Mouse (Mus musculus): Measurements from ENCODE around the gene Gm11213. TPM values are rescaled to one million over a fixed set of nuclear protein-coding genes. Genes with fewer than 3 reads are reported as not detected.

Gene Gm11213
- polyA plus RNA-seq, 1 experiment from 2014 or later = not detected

- Histone ChIP-seq H3K27me3 (ENCODE audit: low read depth, poor library complexity, severe bottlenecking) (no peaks in the 10 kb centered on the region), H3K36me3 (no peaks in the 10 kb centered on the region), H3K4me1 (no peaks in the 10 kb centered on the region), H3K9me3 (replicated peaks) (no peaks in the 10 kb centered on the region; the same call in 1 of the 2 replicates), H3K27ac (replicated peaks) (no peak overlapping the region), H3K4me3 (no peak overlapping the region)
- DNase-seq (ENCODE audit: low spot score) = no peak
Observed at GRCm38 (mm10) chr4:63601263-63601662, 3.8 kb downstream of the Gm11213 start.

GRCm38 (mm10) chr4:63600786-63601185 lies 4.3 kb downstream of the Gm11213 start:
- Histone ChIP-seq H3K27ac (replicated peaks) (no peak overlapping the region), H3K4me3 (no peak overlapping the region), H3K4me1 (no peaks in the 10 kb centered on the region), H3K36me3 (no peaks in the 10 kb centered on the region), H3K27me3 (ENCODE audit: low read depth, poor library complexity, severe bottlenecking) (no peaks in the 10 kb centered on the region), H3K9me3 (replicated peaks) (no peaks in the 10 kb centered on the region; the same call in 1 of the 2 replicates)
- no peak for DNase-seq (ENCODE audit: low spot score)
- WGBS = 88% methylated on average over 6 of the region's 6 CpGs

GRCm38 (mm10) chr4:63596010-63596409 lies 9.1 kb downstream of the Gm11213 start:
- H3K4me3 ChIP-seq = no peak overlapping the region

GRCm38 (mm10) chr4:63595259-63595658 lies 9.8 kb downstream of the Gm11213 start:
- Histone ChIP-seq H3K36me3 (no peaks in the 10 kb centered on the region), H3K27me3 (ENCODE audit: low read depth, poor library complexity, severe bottlenecking) (no peaks in the 10 kb centered on the region), H3K9me3 (replicated peaks) (no peaks in the 10 kb centered on the region), H3K4me3 (no peak overlapping the region), H3K27ac (replicated peaks) (peak overlapping the region; percentile 24; the same call in 1 of the 2 replicates), H3K4me1 (peaks cover 13% of the 10 kb centered on the region)
- WGBS = 88% methylated on average over 10 of the region's 10 CpGs
- DNase-seq (ENCODE audit: low spot score) = no peak

More at GRCm38 (mm10) chr4:63596010-63596409, 9.1 kb downstream of the Gm11213 start:
- Histone ChIP-seq H3K36me3 (no peaks in the 10 kb centered on the region), H3K4me1 (peaks cover 13% of the 10 kb centered on the region), H3K27me3 (ENCODE audit: low read depth, poor library complexity, severe bottlenecking) (no peaks in the 10 kb centered on the region), H3K9me3 (replicated peaks) (no peaks in the 10 kb centered on the region), H3K27ac (replicated peaks) (no peak overlapping the region)
- WGBS = 92% methylated on average over 4 of the region's 4 CpGs
- DNase-seq (ENCODE audit: low spot score) = no peak

- Histone ChIP-seq H3K27me3 (ENCODE audit: low read depth, poor library complexity, severe bottlenecking) (no peaks in the 10 kb centered on the region), H3K9me3 (replicated peaks) (no peaks in the 10 kb centered on the region), H3K27ac (replicated peaks) (no peak overlapping the region), H3K4me1 (peaks cover 13% of the 10 kb centered on the region), H3K4me3 (no peak overlapping the region), H3K36me3 (no peaks in the 10 kb centered on the region)
- DNase-seq (ENCODE audit: low spot score) = no peak
- 78% methylated on average over 5 of the region's 5 CpGs for WGBS
Observed at GRCm38 (mm10) chr4:63594459-63595110, 10.5 kb downstream of the Gm11213 start.

- 90% methylated on average over 4 of the region's 4 CpGs for WGBS
- H3K4me1 ChIP-seq = peaks cover 13% of the 10 kb centered on the region
- H3K27ac ChIP-seq (replicated peaks) = no peak overlapping the region
- DNase-seq (ENCODE audit: low spot score) = no peak
- no peak overlapping the region for H3K4me3 ChIP-seq
- no peaks in the 10 kb centered on the region for H3K27me3 ChIP-seq (ENCODE audit: low read depth, poor library complexity, severe bottlenecking)
- H3K36me3 ChIP-seq = no peaks in the 10 kb centered on the region
- no peaks in the 10 kb centered on the region for H3K9me3 ChIP-seq (replicated peaks)
Observed at GRCm38 (mm10) chr4:63590538-63590937, 14.5 kb downstream of the Gm11213 start.

- H3K36me3 ChIP-seq = no peaks in the 10 kb centered on the region
- WGBS = 91% methylated on average over 7 of the region's 7 CpGs
- DNase-seq (ENCODE audit: low spot score) = no peak
- no peaks in the 10 kb centered on the region for H3K27me3 ChIP-seq (ENCODE audit: low read depth, poor library complexity, severe bottlenecking)
- no peak overlapping the region for H3K4me3 ChIP-seq
- H3K27ac ChIP-seq (replicated peaks) = no peak overlapping the region
- H3K4me1 ChIP-seq = peaks cover 9% of the 10 kb centered on the region
- H3K9me3 ChIP-seq (replicated peaks) = no peaks in the 10 kb centered on the region
Observed at GRCm38 (mm10) chr4:63589987-63590386, 15.1 kb downstream of the Gm11213 start.

GRCm38 (mm10) chr4:63586240-63586639 lies 18.8 kb downstream of the Gm11213 start:
- 75% methylated on average over 2 of the region's 2 CpGs for WGBS
- H3K36me3 ChIP-seq = peaks cover 11% of the 10 kb centered on the region

GRCm38 (mm10) chr4:63585216-63585615 lies 19.8 kb downstream of the Gm11213 start:
- Histone ChIP-seq H3K9me3 (replicated peaks) (no peaks in the 10 kb centered on the region), H3K27ac (replicated peaks) (no peak overlapping the region), H3K36me3 (peaks cover 11% of the 10 kb centered on the region), H3K4me3 (no peak overlapping the region), H3K4me1 (peaks cover 5% of the 10 kb centered on the region), H3K27me3 (ENCODE audit: low read depth, poor library complexity, severe bottlenecking) (no peaks in the 10 kb centered on the region)
- WGBS = 84% methylated on average over 10 of the region's 10 CpGs
- DNase-seq (ENCODE audit: low spot score) = no peak

More at GRCm38 (mm10) chr4:63586240-63586639, 18.8 kb downstream of the Gm11213 start:
- Histone ChIP-seq H3K9me3 (replicated peaks) (no peaks in the 10 kb centered on the region), H3K27ac (replicated peaks) (no peak overlapping the region), H3K27me3 (ENCODE audit: low read depth, poor library complexity, severe bottlenecking) (no peaks in the 10 kb centered on the region), H3K4me3 (no peak overlapping the region), H3K4me1 (peaks cover 2% of the 10 kb centered on the region; the same call in 1 of the 2 replicates)
- DNase-seq (ENCODE audit: low spot score) = no peak

- Histone ChIP-seq H3K36me3 (peaks cover 20% of the 10 kb centered on the region), H3K4me1 (peaks cover 17% of the 10 kb centered on the region), H3K4me3 (no peak overlapping the region), H3K9me3 (replicated peaks) (peaks cover 6% of the 10 kb centered on the region), H3K27ac (replicated peaks) (peak overlapping the region; percentile 38; the same call in 1 of the 2 replicates), H3K27me3 (ENCODE audit: low read depth, poor library complexity, severe bottlenecking) (no peaks in the 10 kb centered on the region)
- 64% methylated on average over 5 of the region's 5 CpGs for WGBS
- peak; percentile 36 for DNase-seq (ENCODE audit: low spot score)
Observed at GRCm38 (mm10) chr4:63582580-63582979, 22.5 kb downstream of the Gm11213 start.

GRCm38 (mm10) chr4:63580078-63580477 lies 25.0 kb downstream of the Gm11213 start:
- Histone ChIP-seq H3K9me3 (replicated peaks) (peaks cover 12% of the 10 kb centered on the region), H3K27ac (replicated peaks) (peak overlapping the region; percentile 84), H3K27me3 (ENCODE audit: low read depth, poor library complexity, severe bottlenecking) (no peaks in the 10 kb centered on the region), H3K36me3 (peaks cover 26% of the 10 kb centered on the region), H3K4me3 (no peak overlapping the region), H3K4me1 (peaks cover 17% of the 10 kb centered on the region)
- 18% methylated on average over 6 of the region's 6 CpGs for WGBS
- DNase-seq (ENCODE audit: low spot score) = peak; percentile 82

- no peak for DNase-seq (ENCODE audit: low spot score)
- Histone ChIP-seq H3K4me1 (peaks cover 17% of the 10 kb centered on the region), H3K27me3 (ENCODE audit: low read depth, poor library complexity, severe bottlenecking) (no peaks in the 10 kb centered on the region), H3K36me3 (peaks cover 26% of the 10 kb centered on the region), H3K27ac (replicated peaks) (peak overlapping the region; percentile 84), H3K4me3 (no peak overlapping the region), H3K9me3 (replicated peaks) (peaks cover 12% of the 10 kb centered on the region)
- 77% methylated on average over 14 of the region's 14 CpGs for WGBS
Observed at GRCm38 (mm10) chr4:63579649-63580048, 25.4 kb downstream of the Gm11213 start.

GRCm38 (mm10) chr4:63572621-63573020 lies 32.4 kb downstream of the Gm11213 start:
- Histone ChIP-seq H3K9me3 (replicated peaks) (peaks cover 12% of the 10 kb centered on the region; the same call in 1 of the 2 replicates), H3K36me3 (peaks cover 24% of the 10 kb centered on the region), H3K4me1 (peaks cover 32% of the 10 kb centered on the region), H3K27me3 (ENCODE audit: low read depth, poor library complexity, severe bottlenecking) (no peaks in the 10 kb centered on the region), H3K27ac (replicated peaks) (no peak overlapping the region), H3K4me3 (no peak overlapping the region)
- DNase-seq (ENCODE audit: low spot score) = no peak
- WGBS = 98% methylated on average over 5 of the region's 5 CpGs
